16 mouse cellular contexts compared by ENCODE assay signal in genomic region chr12:110367822-110368221, GRCm38 (mm10).
"Had no signal": no experiment of that assay in that cellular context is flagged by ENCODE, and none has a peak within 500 bp of the region (broad histone marks: within the 10 kb centered on the region; RNA-seq: fewer than 3 reads in every experiment).

No protein-coding gene starts in this region.

- H3K27ac ChIP-seq: neural tube, embryonic 13.5 days; neural tube, embryonic 15.5 days; stomach, embryonic 15.5 days; stomach, postnatal 0 days had no signal

- H3K4me3 ChIP-seq: neural tube, embryonic 13.5 days; neural tube, embryonic 15.5 days; stomach, embryonic 15.5 days had no signal

- H3K4me2 ChIP-seq: neural tube, embryonic 13.5 days; neural tube, embryonic 15.5 days; stomach, embryonic 15.5 days had no signal

- H3K36me3 ChIP-seq: neural tube, embryonic 13.5 days; neural tube, embryonic 15.5 days; stomach, embryonic 15.5 days had no signal

- DNase-seq: retina, postnatal 1 day; right cerebral cortex, adult 18-20 months; right cerebral cortex, postnatal 14 days; right cerebral cortex, postnatal 25 days; right cerebral cortex, postnatal 4 days; spleen, adult 18-20 months; thymus, adult 18-20 months; thymus, adult 2 months; thymus, postnatal 14 days; thymus, postnatal 25 days; thymus, postnatal 36 days; thymus, postnatal 4 days had no signal

- H3K4me1 ChIP-seq: stomach, embryonic 15.5 days had no signal

- H3K9me3 ChIP-seq: neural tube, embryonic 13.5 days; neural tube, embryonic 15.5 days; stomach, embryonic 15.5 days had no signal

- H3K9ac ChIP-seq: neural tube, embryonic 13.5 days; neural tube, embryonic 15.5 days; stomach, embryonic 15.5 days had no signal
